Comparison of ENCODE assay signal across 16 mouse cellular contexts in the genomic region with DNA sequence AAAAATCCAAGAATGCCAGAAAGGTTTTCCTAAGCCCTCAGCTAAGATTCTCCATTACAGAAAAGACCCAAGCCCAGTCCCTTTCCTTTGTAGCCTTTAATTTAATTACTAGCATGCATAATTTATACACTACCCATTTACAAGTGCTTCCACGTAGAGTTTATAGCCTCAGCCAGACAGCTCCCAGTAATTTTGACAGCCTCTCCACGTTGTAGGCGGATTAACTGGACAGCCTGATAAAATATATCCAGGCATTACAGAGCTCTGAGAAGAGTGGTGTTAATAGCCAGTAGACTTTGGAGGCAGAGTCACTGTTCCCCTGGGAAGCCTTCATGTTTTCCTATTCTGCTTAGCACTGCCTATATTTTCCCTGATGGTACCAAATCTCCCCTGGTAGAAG.
"Had no signal": no experiment of that assay in that cellular context is flagged by ENCODE, and none has a peak within 500 bp of the region (broad histone marks: within the 10 kb centered on the region; RNA-seq: fewer than 3 reads in every experiment).

No protein-coding gene starts in this region.

- H3K36me3 ChIP-seq: kidney, embryonic 15.5 days; limb, embryonic 10.5 days; liver, embryonic 15.5 days had no signal

- H3K4me3 ChIP-seq: kidney, embryonic 15.5 days; left cerebral cortex, adult 2 months; limb, embryonic 10.5 days; liver, embryonic 15.5 days; myocyte had no signal

- H3K9me3 ChIP-seq: kidney, embryonic 15.5 days; limb, embryonic 10.5 days; liver, embryonic 15.5 days had no signal

- H3K9ac ChIP-seq: kidney, embryonic 15.5 days; liver, embryonic 15.5 days had no signal

- DNase-seq: kidney, adult 2 months; kidney, postnatal 14 days; lung, adult 2 months; lung, postnatal 36 days; right cerebral cortex, postnatal 4 days; spleen, adult 18-20 months; thymus, adult 18-20 months; thymus, postnatal 14 days had no signal

- H3K4me1 ChIP-seq: kidney, embryonic 15.5 days; limb, embryonic 10.5 days; liver, embryonic 15.5 days had no signal

- H3K27me3 ChIP-seq: kidney, embryonic 15.5 days; liver, embryonic 15.5 days had no signal

- H3K27ac ChIP-seq: kidney, embryonic 15.5 days; left cerebral cortex, adult 2 months; limb, embryonic 10.5 days; liver, embryonic 15.5 days had no signal

- ATAC-seq: intestine, embryonic 16.5 days; lung, postnatal 0 days had no signal

- H3K4me2 ChIP-seq: kidney, embryonic 15.5 days; liver, embryonic 11.5 days; liver, embryonic 15.5 days had no signal
